Mouse (Mus musculus) midbrain, postnatal 0 days (tissue): ENCODE data around the gene 0610040J01Rik. TPM values are rescaled to one million over a fixed set of nuclear protein-coding genes. Genes with fewer than 3 reads are reported as not detected.

Source experiments
- ATAC-seq: fragments of 200-750 bp; cut with Nextera tagmentation; 2 replicates; pipeline ENCODE4 v1.8.0; 2017; ENCODE audit warnings: moderate number of reproducible peaks, mild to moderate bottlenecking, moderate TSS enrichment, moderate library complexity; ENCODE audit not compliant: low FRiP score
- DNase-seq: peaks from one replicate; pipeline ENCODE4 v3.0.0-alpha.2; 2015; ENCODE audit warnings: low spot score
- H3K27ac ChIP-seq: fragments of 300-500 bp; sonication (generic); 2 replicates; pipeline ENCODE4 v1.5.1; 2014; ENCODE audit warnings: low read depth, mild to moderate bottlenecking, low read length, mixed read lengths
- H3K27me3 ChIP-seq: fragments of 300-500 bp; sonication (generic); 2 replicates; pipeline ENCODE4 v1.6.1; 2014; ENCODE audit warnings: low read length, control low read depth, mixed read lengths; ENCODE audit not compliant: insufficient read depth
- H3K36me3 ChIP-seq: fragments of 300-500 bp; sonication (generic); 2 replicates; pipeline ENCODE4 v1.6.1; 2014; ENCODE audit warnings: low read length, control low read depth, mixed read lengths; ENCODE audit not compliant: insufficient read depth
- H3K4me1 ChIP-seq: fragments of 300-500 bp; sonication (generic); 2 replicates; pipeline ENCODE4 v1.6.1; 2014; ENCODE audit warnings: mild to moderate bottlenecking, control low read depth, antibody characterized with exemption, low read length, mixed read lengths; ENCODE audit not compliant: insufficient read depth
- H3K4me2 ChIP-seq: fragments of 300-500 bp; sonication (generic); 2 replicates; pipeline ENCODE4 v1.6.1; 2014; ENCODE audit warnings: low read depth, mild to moderate bottlenecking, low read length, mixed read lengths; ENCODE audit not compliant: poor library complexity, severe bottlenecking
- H3K4me3 ChIP-seq: fragments of 300-500 bp; sonication (generic); 2 replicates; pipeline ENCODE4 v1.5.1; 2014; ENCODE audit warnings: low read depth, mild to moderate bottlenecking, low read length, moderate library complexity
- H3K9ac ChIP-seq: fragments of 300-500 bp; sonication (generic); replicated peaks from 2 replicates; pipeline ENCODE4 v1.6.1; 2014; ENCODE audit warnings: mild to moderate bottlenecking, low read length, moderate library complexity, mixed read lengths; ENCODE audit not compliant: poor library complexity, severe bottlenecking
- H3K9me3 ChIP-seq: fragments of 300-500 bp; sonication (generic); 2 replicates; pipeline ENCODE4 v1.6.1; 2016; ENCODE audit warnings: low read length, control low read depth
- CTCF ChIP-seq: IDR thresholded peaks from 2 replicates; pipeline ENCODE4 v1.5.1; 2016; ENCODE audit warnings: antibody characterized with exemption, mild to moderate bottlenecking
- WGBS: fragments of 180-500 bp; shearing (Covaris S2); extraction: QIAGEN DNeasy Blood & Tissue Kit; methylation state at CpG from one replicate; pipeline ENCODE4 v1.1.7; 2014; 5-methylcytosine and 5-hydroxymethylcytosine counted together
- polyA plus RNA-seq: library from polyadenylated mRNA; unstranded; fragments of >200 nt; fragmentation: Nextera tagmentation; extraction: Ambion mirVana; gene quantifications from 2 replicates; pipeline ENCODE4 v1.2.1, GENCODE M21; 2015
- total RNA-seq: library from RNA; depleted of rRNA; stranded (reverse); fragments of >200 nt; gene quantifications from 2 replicates; pipeline ENCODE4 v1.2.3, GENCODE M21; 2014

The 0610040J01Rik gene
- total and polyA plus RNA-seq, 2 experiments from 2014 or later = 0.93 to 3.2 TPM

DNA sequence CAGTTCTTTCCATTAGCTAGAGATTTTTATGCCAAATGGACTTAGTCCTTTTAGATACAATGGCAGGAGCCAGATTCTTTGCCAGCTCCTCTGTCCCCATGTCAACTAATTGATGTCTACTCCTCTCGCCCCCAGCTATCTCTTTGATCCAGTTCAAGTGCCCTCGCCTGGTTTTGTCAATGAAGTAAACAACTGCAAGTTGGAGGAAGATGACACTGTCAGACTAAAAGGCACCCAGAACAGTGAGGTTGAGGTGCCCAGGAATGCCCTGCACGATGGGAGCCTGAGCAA, 85.6 kb downstream of the 0610040J01Rik start:
- DNase-seq (no peak), ATAC-seq (no peak)

DNA sequence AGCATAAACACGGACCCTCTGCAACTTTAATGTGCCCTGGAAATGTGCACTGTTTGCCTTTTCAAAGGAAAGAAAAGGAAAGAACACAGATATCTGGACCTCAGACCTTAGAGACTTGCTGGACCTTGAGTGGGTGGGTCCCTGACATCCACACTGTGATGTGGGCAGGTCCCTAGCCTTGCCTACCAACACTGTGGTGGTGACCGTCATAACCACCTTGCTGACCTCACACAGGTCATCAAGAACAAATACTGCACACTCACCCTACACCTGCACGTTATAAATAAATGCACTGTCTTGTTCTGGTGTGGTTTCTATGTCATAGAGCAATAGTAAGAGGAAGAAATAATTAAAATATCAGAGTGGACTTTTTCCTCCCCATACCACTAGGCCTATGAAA, 91.2 kb downstream of the 0610040J01Rik start:
- H3K4me3 ChIP-seq = no peak overlapping the region
- WGBS = 92% methylated on average over 3 of the region's 3 CpGs
- no peaks in the 10 kb centered on the region for H3K9me3 ChIP-seq
- H3K9ac ChIP-seq = no peak overlapping the region
- no peaks in the 10 kb centered on the region for H3K27me3 ChIP-seq
- H3K36me3 ChIP-seq = no peaks in the 10 kb centered on the region
- H3K27ac ChIP-seq = no peak overlapping the region
- no peak for ATAC-seq
- no peak for TF ChIP-seq CTCF
- no peak for DNase-seq
- H3K4me2 ChIP-seq = no peak overlapping the region
- H3K4me1 ChIP-seq = no peaks in the 10 kb centered on the region

More for the DNA sequence above, 85.6 kb downstream of the 0610040J01Rik start:
- no peaks in the 10 kb centered on the region for H3K9me3 ChIP-seq
- H3K9ac ChIP-seq = no peak overlapping the region
- WGBS = 83% methylated on average over 3 of the region's 3 CpGs
- no peak overlapping the region for H3K27ac ChIP-seq
- H3K27me3 ChIP-seq = no peaks in the 10 kb centered on the region
- no peak overlapping the region for H3K4me3 ChIP-seq
- TF ChIP-seq CTCF = no peak
- no peaks in the 10 kb centered on the region for H3K36me3 ChIP-seq
- H3K4me2 ChIP-seq = no peak overlapping the region
- no peaks in the 10 kb centered on the region for H3K4me1 ChIP-seq

DNA sequence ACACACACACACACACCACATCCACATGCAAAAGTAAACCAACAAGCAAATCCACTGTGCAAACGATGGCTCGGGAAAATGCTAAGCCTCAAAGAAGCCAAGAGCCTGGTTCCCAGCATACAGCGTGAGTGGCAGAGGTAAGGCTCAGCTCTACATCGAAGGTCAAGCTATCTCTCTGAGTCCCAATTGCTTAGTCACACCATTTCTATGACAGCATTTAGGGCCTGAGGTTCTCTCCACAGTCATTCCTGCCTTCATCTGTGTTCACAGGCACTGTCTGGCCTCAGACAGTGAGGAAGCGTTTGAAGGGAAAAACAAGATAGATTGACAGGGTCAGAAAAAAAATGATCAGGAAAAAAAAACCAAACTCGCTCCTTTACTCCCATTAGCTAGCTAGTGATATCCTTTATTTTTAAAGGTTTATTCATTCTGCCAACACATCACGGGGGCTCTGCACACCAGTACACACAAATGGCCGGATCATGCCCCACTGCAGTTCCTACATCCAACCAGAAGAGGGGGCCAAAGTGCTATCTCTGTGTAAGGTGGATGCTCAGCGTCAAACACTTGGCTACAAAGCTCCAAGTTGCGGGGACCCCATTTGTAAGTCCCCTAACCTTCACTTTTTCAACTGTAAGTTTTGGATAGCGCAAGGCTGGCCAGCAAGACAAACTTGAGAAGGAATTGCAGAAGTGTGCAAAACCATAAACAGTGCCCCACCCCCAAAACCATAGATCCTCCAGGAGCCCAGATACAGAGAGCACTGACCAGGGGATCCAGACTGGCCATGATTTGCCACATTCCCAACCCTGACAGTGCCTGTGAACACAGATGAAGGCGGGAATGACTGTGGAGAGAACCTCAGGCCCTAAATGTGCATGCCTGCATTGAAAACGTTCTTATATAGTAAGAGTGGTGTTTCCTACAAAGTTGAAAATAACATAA, 94.3 kb downstream of the 0610040J01Rik start:
- no peak overlapping the region for H3K4me2 ChIP-seq
- peak; percentile 97 for TF ChIP-seq CTCF
- peak; percentile 66 for ATAC-seq

DNA sequence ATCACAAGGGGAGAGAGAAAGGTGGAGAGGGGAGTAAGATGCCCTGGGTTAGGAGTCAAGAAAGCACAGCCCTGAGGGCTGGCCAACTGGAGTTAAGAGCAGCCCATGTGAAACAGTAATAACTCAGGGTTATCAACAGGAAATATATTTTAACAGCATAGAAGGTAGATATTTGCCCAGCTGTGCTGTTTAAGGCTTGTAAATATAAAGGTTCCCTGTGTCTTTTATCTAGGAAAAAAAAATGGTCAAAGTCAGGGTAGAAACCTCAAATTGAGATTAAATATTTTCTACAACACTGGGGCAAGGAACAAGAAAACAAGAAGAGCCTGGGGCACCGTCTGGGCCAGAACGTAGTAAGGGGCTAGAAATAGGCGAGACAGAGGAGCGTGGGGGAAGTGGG, 95.3 kb downstream of the 0610040J01Rik start:
- DNase-seq = no peak
- no peak overlapping the region for H3K4me2 ChIP-seq
- no peak for TF ChIP-seq CTCF
- H3K9me3 ChIP-seq = no peaks in the 10 kb centered on the region
- no peaks in the 10 kb centered on the region for H3K4me1 ChIP-seq
- ATAC-seq = no peak
- no peak overlapping the region for H3K4me3 ChIP-seq
- no peak overlapping the region for H3K9ac ChIP-seq
- 76% methylated on average over 4 of the region's 4 CpGs for WGBS
- no peaks in the 10 kb centered on the region for H3K27me3 ChIP-seq
- H3K36me3 ChIP-seq = no peaks in the 10 kb centered on the region
- H3K27ac ChIP-seq = no peak overlapping the region

More for the DNA sequence above, 94.3 kb downstream of the 0610040J01Rik start:
- H3K36me3 ChIP-seq = no peaks in the 10 kb centered on the region
- H3K9ac ChIP-seq = no peak overlapping the region
- DNase-seq = peak; percentile 88
- H3K4me3 ChIP-seq = no peak overlapping the region
- no peaks in the 10 kb centered on the region for H3K4me1 ChIP-seq
- no peaks in the 10 kb centered on the region for H3K9me3 ChIP-seq
- H3K27ac ChIP-seq = no peak overlapping the region
- no peaks in the 10 kb centered on the region for H3K27me3 ChIP-seq
- WGBS = 38% methylated on average over 13 of the region's 13 CpGs

DNA sequence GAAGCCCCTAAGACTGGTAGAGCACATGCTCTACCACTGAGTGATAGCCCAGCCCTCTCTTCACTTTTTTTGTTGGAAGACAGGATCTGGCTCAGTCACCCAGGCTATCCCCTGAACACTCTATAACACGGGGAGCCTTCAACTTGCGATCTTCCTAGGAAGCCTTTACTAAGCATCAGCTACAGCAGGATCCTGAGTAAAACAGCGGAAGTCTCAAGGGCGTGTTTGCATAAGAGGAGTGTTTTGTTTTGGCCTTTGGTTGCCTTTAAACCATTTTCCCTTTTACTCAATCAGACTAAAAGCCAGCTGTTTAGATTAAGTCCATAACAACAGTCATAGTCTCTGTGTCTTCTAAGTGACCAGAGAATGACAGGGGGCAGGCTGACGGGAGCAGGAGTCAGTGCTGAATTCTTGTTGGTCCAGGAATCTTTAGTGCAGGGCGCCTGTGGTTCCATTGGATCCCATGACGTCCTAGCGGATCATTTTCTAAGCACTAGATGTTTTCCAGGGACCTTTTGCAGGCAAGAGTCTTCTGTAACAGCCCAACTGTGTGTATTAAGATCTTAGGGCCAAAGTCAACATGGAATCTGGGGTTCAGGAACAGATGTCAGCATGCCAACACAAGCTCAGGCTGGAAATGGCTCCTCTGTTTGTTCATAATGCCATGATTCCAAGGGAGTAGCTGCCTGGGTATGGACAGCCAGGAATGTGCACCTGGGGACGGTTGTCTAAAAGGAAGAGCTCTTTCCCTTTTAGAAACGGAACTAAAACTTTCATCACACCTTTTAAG, 98.2 kb downstream of the 0610040J01Rik start:
- H3K4me2 ChIP-seq = no peak overlapping the region
- no peaks in the 10 kb centered on the region for H3K9me3 ChIP-seq
- H3K36me3 ChIP-seq = no peaks in the 10 kb centered on the region
- H3K4me1 ChIP-seq = no peaks in the 10 kb centered on the region
- H3K4me3 ChIP-seq = no peak overlapping the region
- TF ChIP-seq CTCF = no peak
- WGBS = 87% methylated on average over 10 of the region's 10 CpGs
- H3K27ac ChIP-seq = no peak overlapping the region
- H3K9ac ChIP-seq = no peak overlapping the region
- DNase-seq (no peak), ATAC-seq (no peak)
- no peaks in the 10 kb centered on the region for H3K27me3 ChIP-seq

DNA sequence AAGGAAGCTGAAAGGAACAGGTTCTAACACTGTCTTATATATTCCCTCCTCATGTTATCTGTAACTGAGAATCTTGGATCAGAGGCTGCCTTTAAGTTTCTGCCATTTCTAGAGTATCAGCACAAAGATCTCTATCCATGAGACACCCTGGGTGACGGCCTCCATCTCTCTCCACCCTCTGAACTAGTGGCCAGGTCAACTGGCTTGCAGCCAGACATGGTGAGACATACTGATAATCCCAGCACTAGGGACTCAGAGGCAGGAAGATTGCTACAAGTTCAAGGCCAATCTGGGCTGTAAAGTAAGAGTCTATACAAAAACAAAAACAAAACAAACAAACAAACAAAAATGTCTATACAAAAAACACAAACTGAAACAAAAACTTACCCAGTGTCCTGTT, 102.7 kb downstream of the 0610040J01Rik start:
- no peak overlapping the region for H3K9ac ChIP-seq
- no peak for DNase-seq
- H3K4me1 ChIP-seq = no peaks in the 10 kb centered on the region
- ATAC-seq = no peak
- H3K4me3 ChIP-seq = no peak overlapping the region
- H3K4me2 ChIP-seq = no peak overlapping the region
- no peak overlapping the region for H3K27ac ChIP-seq
- WGBS = 73% methylated on average over 1 of the region's 1 CpGs
- no peak for TF ChIP-seq CTCF
- no peaks in the 10 kb centered on the region for H3K9me3 ChIP-seq
- H3K36me3 ChIP-seq = no peaks in the 10 kb centered on the region
- H3K27me3 ChIP-seq = no peaks in the 10 kb centered on the region
